Mouse (Mus musculus) liver, embryonic 16.5 days (tissue): Measurements from ENCODE around the gene Mllt10. TPM values are rescaled to one million over a fixed set of nuclear protein-coding genes. Genes with fewer than 3 reads are reported as not detected.

ENCODE experiments used
- ATAC-seq: fragments of 200-750 bp; cut with Nextera tagmentation; 2 replicates; pipeline ENCODE4 v1.8.0; 2017; ENCODE audit warnings: low read depth, mild to moderate bottlenecking, moderate number of reproducible peaks, moderate library complexity
- H3K27ac ChIP-seq: fragments of 300-500 bp; sonication (generic); 2 replicates; pipeline ENCODE4 v1.5.1; 2014; ENCODE audit warnings: mild to moderate bottlenecking, low read length
- H3K27me3 ChIP-seq: fragments of 300-500 bp; sonication (generic); 2 replicates; pipeline ENCODE4 v1.6.1; 2014; ENCODE audit warnings: low read depth, low read length, mixed read lengths; ENCODE audit not compliant: control insufficient read depth, insufficient read depth
- H3K36me3 ChIP-seq: fragments of 300-500 bp; sonication (generic); 2 replicates; pipeline ENCODE4 v1.6.1; 2014; ENCODE audit warnings: mild to moderate bottlenecking; ENCODE audit not compliant: control insufficient read depth, insufficient read depth
- H3K4me1 ChIP-seq: fragments of 300-500 bp; sonication (generic); 2 replicates; pipeline ENCODE4 v1.6.1; 2014; ENCODE audit warnings: low read depth, low read length, mixed read lengths; ENCODE audit not compliant: control insufficient read depth
- H3K4me2 ChIP-seq: fragments of 300-500 bp; sonication (generic); 2 replicates; pipeline ENCODE4 v1.6.1; 2014; ENCODE audit warnings: low read depth, low read length, mixed read lengths
- H3K4me3 ChIP-seq: fragments of 300-500 bp; sonication (generic); 2 replicates; pipeline ENCODE4 v1.5.1; 2014; ENCODE audit warnings: low read depth, mild to moderate bottlenecking, low read length
- H3K9ac ChIP-seq: fragments of 300-500 bp; sonication (generic); 2 replicates; pipeline ENCODE4 v1.6.1; 2014; ENCODE audit warnings: low read depth, low read length
- H3K9me3 ChIP-seq: fragments of 300-500 bp; sonication (generic); replicated peaks from 2 replicates; pipeline ENCODE4 v1.6.1; 2016; ENCODE audit warnings: low read length; ENCODE audit not compliant: control insufficient read depth
- WGBS: fragments of 180-500 bp; shearing (Covaris S2); extraction: QIAGEN DNeasy Blood & Tissue Kit; methylation state at CpG from one replicate; pipeline ENCODE4 v1.1.7; 2014; ENCODE audit not compliant: insufficient replicate concordance; 5-methylcytosine and 5-hydroxymethylcytosine counted together
- polyA plus RNA-seq: library from polyadenylated mRNA; unstranded; fragments of >200 nt; fragmentation: Nextera tagmentation; extraction: Ambion mirVana; gene quantifications from 2 replicates; pipeline ENCODE4 v1.2.1, GENCODE M21; 2015

Gene Mllt10
- polyA plus RNA-seq, 1 experiment from 2014 or later: 23.8 TPM

DNA sequence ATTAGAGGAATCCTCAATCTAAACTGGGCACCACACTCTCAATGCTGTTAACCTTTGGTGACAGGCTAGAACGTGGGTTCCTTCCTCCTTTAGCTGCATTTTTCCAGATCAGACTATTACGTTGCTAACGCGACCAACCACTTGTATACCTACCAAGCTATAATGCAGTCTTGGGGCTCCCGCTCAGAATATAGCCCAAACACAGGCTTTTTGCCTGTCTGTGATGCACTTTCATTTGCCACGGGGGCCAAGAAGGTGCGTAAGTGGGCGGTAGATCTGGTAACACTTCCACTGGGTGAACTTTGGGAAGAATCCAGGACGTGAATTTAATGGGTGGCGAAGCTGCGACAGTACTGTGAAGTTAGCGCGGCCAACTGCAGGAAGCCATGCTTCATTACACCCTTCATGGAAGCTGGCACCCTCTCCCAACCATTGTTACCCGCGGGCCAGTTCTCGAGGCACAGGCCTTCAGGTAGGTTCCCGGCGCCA, 8.8 kb downstream of the Mllt10 start:
- peak; percentile 17 for ATAC-seq
- 0% methylated on average over 18 of the region's 18 CpGs for WGBS

DNA sequence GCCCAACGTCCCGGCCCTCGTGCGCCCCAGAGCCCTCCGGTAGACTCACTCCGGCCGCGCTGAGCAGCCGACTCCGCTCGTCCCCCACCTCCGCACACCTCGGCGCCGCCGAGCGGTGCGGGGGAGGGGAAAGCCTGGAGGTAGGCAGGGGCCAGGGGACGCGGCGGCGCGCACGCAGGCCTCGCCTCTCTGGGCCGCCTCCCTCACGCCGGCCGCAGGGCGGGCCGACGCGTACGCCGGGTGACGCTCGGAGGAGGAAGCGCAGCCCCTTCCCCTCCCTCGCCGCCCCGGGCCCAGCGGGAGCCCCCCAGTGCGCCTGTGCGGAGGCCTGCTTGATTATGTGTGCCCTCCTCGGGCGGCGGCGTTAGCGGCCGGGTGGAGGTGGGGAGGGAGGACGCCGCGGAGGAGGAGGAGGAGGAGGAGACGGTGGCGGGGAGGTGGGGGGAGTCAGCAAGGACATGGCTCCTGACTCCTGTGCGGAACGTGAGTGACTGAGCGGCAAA, 9.4 kb downstream of the Mllt10 start:
- H3K27me3 ChIP-seq: no peaks in the 10 kb centered on the region
- H3K27ac ChIP-seq: peak overlapping the region; percentile 100
- 0% methylated on average over 33 of the region's 58 CpGs for WGBS
- no peaks in the 10 kb centered on the region; the same call in 1 of the 2 replicates for H3K36me3 ChIP-seq
- H3K4me1 ChIP-seq: peaks cover 15% of the 10 kb centered on the region
- H3K4me3 ChIP-seq: peak overlapping the region; percentile 98
- H3K4me2 ChIP-seq: peak overlapping the region; percentile 77
- H3K9ac ChIP-seq: peak overlapping the region; percentile 99
- peak; percentile 93 for ATAC-seq
- H3K9me3 ChIP-seq: no peaks in the 10 kb centered on the region

More for the DNA sequence above, 8.8 kb downstream of the Mllt10 start:
- H3K36me3 ChIP-seq: no peaks in the 10 kb centered on the region; the same call in 1 of the 2 replicates
- H3K27ac ChIP-seq: peak overlapping the region; percentile 100
- peak overlapping the region; percentile 98 for H3K4me3 ChIP-seq
- no peaks in the 10 kb centered on the region for H3K27me3 ChIP-seq
- H3K9me3 ChIP-seq: no peaks in the 10 kb centered on the region
- H3K4me2 ChIP-seq: peak overlapping the region; percentile 77
- peak overlapping the region; percentile 99 for H3K9ac ChIP-seq
- H3K4me1 ChIP-seq: peaks cover 19% of the 10 kb centered on the region

- peak; percentile 65 for ATAC-seq
- Histone ChIP-seq H3K27ac (peak overlapping the region; percentile 100), H3K4me1 (peaks cover 15% of the 10 kb centered on the region), H3K27me3 (no peaks in the 10 kb centered on the region), H3K9ac (peak overlapping the region; percentile 99), H3K9me3 (no peaks in the 10 kb centered on the region), H3K36me3 (no peaks in the 10 kb centered on the region; the same call in 1 of the 2 replicates), H3K4me3 (peak overlapping the region; percentile 98), H3K4me2 (peak overlapping the region; percentile 77)
- WGBS: under 1% methylated on average over 60 of the region's 85 CpGs
Measured at GRCm38 (mm10) chr2:18064941-18065707, 10.1 kb downstream of the Mllt10 start.

DNA sequence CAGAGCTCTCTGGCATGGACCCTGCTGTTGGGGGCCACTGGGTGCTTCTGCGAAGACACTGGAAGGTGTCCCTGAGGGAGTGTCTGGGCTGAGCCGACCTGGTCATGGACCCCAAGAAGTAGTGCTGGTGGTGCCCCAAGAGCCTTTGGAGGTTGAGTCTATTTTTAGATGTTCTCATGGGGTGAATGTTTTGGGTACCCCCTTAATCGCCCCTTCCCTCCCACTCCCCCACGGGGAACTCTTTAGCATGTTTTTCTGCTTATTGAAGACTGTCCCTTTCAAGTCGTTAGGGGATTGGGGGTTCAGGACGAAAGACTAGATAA, 10.6 kb downstream of the Mllt10 start:
- ATAC-seq: no peak

DNA sequence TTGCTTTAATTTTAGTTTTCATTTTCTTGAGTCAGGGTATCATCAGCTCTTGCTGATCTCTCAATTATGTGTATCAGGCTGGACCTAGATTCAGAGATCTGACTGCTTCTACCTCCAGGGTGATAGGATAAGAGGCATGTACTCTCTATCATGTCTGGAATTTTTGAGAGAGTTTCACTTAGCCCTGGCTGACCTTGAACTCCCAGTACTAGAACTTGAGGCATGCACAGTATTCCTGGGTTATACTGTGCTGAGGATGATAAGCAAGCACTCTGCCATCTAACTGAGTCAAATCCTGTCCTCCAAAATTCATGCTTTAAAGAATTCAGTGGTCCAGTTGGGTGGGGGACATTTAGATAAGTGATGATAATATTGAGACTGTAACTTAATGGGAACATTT, 11.4 kb downstream of the Mllt10 start:
- Histone ChIP-seq H3K27me3 (no peaks in the 10 kb centered on the region), H3K4me2 (peak overlapping the region; percentile 77), H3K9me3 (no peaks in the 10 kb centered on the region), H3K4me3 (peak overlapping the region; percentile 98), H3K27ac (peak overlapping the region; percentile 100), H3K36me3 (no peaks in the 10 kb centered on the region; the same call in 1 of the 2 replicates), H3K9ac (peak overlapping the region; percentile 99), H3K4me1 (peaks cover 15% of the 10 kb centered on the region)
- ATAC-seq: no peak

More for the DNA sequence above, 10.6 kb downstream of the Mllt10 start:
- H3K9ac ChIP-seq: peak overlapping the region; percentile 99
- no peaks in the 10 kb centered on the region for H3K9me3 ChIP-seq
- peak overlapping the region; percentile 100 for H3K27ac ChIP-seq
- peak overlapping the region; percentile 77 for H3K4me2 ChIP-seq
- WGBS: 3% methylated on average over 6 of the region's 6 CpGs
- no peaks in the 10 kb centered on the region; the same call in 1 of the 2 replicates for H3K36me3 ChIP-seq
- H3K27me3 ChIP-seq: no peaks in the 10 kb centered on the region
- H3K4me1 ChIP-seq: peaks cover 15% of the 10 kb centered on the region
- H3K4me3 ChIP-seq: peak overlapping the region; percentile 98

DNA sequence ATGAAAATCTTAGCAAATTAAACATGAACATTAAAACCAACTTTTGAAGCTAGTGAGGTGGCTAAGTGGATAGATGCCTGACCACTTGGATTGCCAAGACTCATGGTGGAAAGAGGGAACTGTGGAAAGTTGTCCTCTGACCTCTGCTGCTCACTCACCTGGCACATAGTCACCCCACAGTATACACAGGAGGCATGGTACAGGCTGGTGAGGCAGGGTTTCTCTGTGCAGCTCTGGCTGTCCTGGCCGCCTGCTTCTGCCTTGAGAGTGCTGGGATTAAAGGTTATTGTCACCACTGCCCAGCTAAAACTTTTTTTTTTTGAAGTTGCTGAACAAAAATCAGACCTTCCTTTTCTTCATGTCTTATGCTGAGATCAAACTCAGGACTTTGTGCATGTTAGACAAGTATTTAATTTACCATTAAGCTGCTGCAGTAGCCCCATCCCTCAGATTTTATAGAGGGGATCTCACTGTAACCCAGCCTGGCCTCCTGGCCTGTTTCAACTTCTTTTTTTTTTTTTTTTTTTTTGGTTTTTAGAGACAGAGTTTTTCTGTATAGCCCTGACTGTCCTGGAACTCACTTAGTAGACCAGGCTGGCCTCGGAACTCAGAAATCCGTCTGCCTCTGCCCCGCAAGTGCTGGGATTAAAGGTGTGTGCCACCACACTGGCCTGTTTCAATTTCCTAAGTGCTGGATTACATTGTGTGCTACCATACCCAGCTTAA, 13.2 kb downstream of the Mllt10 start:
- Histone ChIP-seq H3K9ac (no peak overlapping the region), H3K27ac (no peak overlapping the region), H3K4me1 (peaks cover 15% of the 10 kb centered on the region), H3K9me3 (no peaks in the 10 kb centered on the region), H3K4me2 (no peak overlapping the region), H3K27me3 (no peaks in the 10 kb centered on the region), H3K4me3 (no peak overlapping the region), H3K36me3 (peaks cover 5% of the 10 kb centered on the region)
- ATAC-seq: no peak
- WGBS: 87% methylated on average over 4 of the region's 4 CpGs

GRCm38 (mm10) chr2:18071947-18072346, 16.9 kb downstream of the Mllt10 start:
- H3K27ac ChIP-seq: no peak overlapping the region
- H3K4me3 ChIP-seq: no peak overlapping the region
- no peak overlapping the region for H3K9ac ChIP-seq
- H3K4me1 ChIP-seq: peaks cover 2% of the 10 kb centered on the region; the same call in 1 of the 2 replicates
- peaks cover 16% of the 10 kb centered on the region for H3K36me3 ChIP-seq
- H3K9me3 ChIP-seq: no peaks in the 10 kb centered on the region
- 82% methylated on average over 2 of the region's 2 CpGs for WGBS
- no peak overlapping the region for H3K4me2 ChIP-seq
- ATAC-seq: no peak
- H3K27me3 ChIP-seq: no peaks in the 10 kb centered on the region

DNA sequence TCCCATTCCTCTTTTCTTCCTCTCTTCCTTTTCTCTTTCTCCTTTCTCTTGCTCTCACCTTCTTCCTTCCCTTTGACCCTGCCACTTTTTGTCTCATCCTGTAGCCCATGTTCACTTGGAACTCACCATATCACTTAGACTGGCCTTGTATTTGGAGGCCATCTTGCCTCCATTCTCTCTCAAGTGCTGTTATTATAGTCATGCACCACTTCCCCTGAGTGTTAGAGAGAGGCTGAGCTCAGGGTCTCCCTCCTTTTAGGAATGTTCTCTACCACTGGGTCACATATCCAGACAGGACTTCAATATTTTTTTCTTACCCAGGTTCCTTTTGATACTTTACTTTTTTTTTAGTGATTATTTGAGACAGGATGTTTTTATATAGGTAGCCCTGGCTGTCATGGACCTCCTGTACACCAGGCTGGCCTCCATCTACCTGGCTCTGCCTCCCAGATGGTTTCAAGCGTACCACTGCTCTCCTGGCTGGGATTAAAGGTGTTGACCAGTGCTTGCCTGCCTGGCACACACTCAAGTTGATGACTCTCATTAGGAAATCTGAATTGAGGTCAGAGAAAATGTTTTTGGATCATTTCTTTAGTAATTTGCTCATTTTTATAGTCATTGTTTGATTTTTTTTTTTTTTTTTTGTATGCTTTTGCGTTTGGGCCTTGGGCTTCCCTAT, 25.3 kb downstream of the Mllt10 start:
- no peak overlapping the region for H3K9ac ChIP-seq
- ATAC-seq: no peak
- 82% methylated on average over 2 of the region's 2 CpGs for WGBS
- no peak overlapping the region for H3K4me3 ChIP-seq
- H3K4me1 ChIP-seq: no peaks in the 10 kb centered on the region
- H3K36me3 ChIP-seq: peaks cover 33% of the 10 kb centered on the region
- no peaks in the 10 kb centered on the region for H3K9me3 ChIP-seq
- H3K4me2 ChIP-seq: no peak overlapping the region
- no peaks in the 10 kb centered on the region for H3K27me3 ChIP-seq
- H3K27ac ChIP-seq: no peak overlapping the region
